Comparison of ENCODE assay signal across 8 mouse cellular contexts in genomic region chr3:60408553-60409282, GRCm38 (mm10).
DNase-seq lines count a peak whose midpoint lies in the region; ATAC-seq and TF ChIP-seq lines count a peak whose summit lies in the region.

No protein-coding gene starts in this region.

- H3K27me3 ChIP-seq in G1E (ENCODE audit: insufficient read depth, low read length), result no peaks in the 10 kb centered on the region
- H3K27me3 ChIP-seq in liver, embryonic 16.5 days (ENCODE audit: control insufficient read depth, insufficient read depth, low read depth, low read length), result no peaks in the 10 kb centered on the region

- peak overlapping the region; percentile 37 for H3K9ac ChIP-seq in liver, embryonic 16.5 days (ENCODE audit: low read depth, low read length)

- no peaks in the 10 kb centered on the region for H3K9me3 ChIP-seq in G1E (replicated peaks)
- H3K9me3 ChIP-seq in liver, embryonic 16.5 days (replicated peaks; ENCODE audit: control insufficient read depth, low read length), result no peaks in the 10 kb centered on the region

- H3K36me3 ChIP-seq in G1E (replicated peaks), result no peaks in the 10 kb centered on the region
- no peaks in the 10 kb centered on the region for H3K36me3 ChIP-seq in liver, embryonic 16.5 days (ENCODE audit: control insufficient read depth, insufficient read depth)

- peak overlapping the region; percentile 59; the same call in 1 of the 2 replicates for H3K4me3 ChIP-seq in G1E (ENCODE audit: low read depth, low read length)
- H3K4me3 ChIP-seq in liver, embryonic 16.5 days (ENCODE audit: low read depth, low read length), result peak overlapping the region; percentile 52

- peak overlapping the region; percentile 22 for H3K27ac ChIP-seq in liver, embryonic 16.5 days (ENCODE audit: low read length)

- DNase-seq in 3T3-L1 (ENCODE audit: low read depth, low spot score), result peak; percentile 87
- DNase-seq in G1E (ENCODE audit: low spot score), result no peak
- peak; percentile 30 for DNase-seq in cerebellum, adult 8-10 months
- DNase-seq in heart, adult 9 months (ENCODE audit: low spot score in 2 of 2), result peak; percentile 53 to 65
- peak; percentile 37 for DNase-seq in kidney, postnatal 10 days
- peak; percentile 10 to 35 for DNase-seq in right cerebral cortex, adult 2 months (ENCODE audit: low spot score in 2 of 2)
- DNase-seq in embryo, embryonic 9.5 days (ENCODE audit: extremely low spot score), result no peak

- H3K4me2 ChIP-seq in liver, embryonic 16.5 days (ENCODE audit: low read depth, low read length), result peak overlapping the region; percentile 54

- peak; percentile 47 for ATAC-seq in G1E (ENCODE audit: extremely low read depth, insufficient number of reproducible peaks, low FRiP score, poor library complexity, severe bottlenecking)
- ATAC-seq in liver, embryonic 16.5 days (ENCODE audit: low read depth), result peak; percentile 70

- TF ChIP-seq CTCF in G1E (IDR thresholded peaks at IDR 0.05; ENCODE audit: low read depth, low read length), result no peak

- peaks cover 24% of the 10 kb centered on the region for H3K4me1 ChIP-seq in G1E (ENCODE audit: insufficient read depth, low read depth, low read length)
- H3K4me1 ChIP-seq in liver, embryonic 16.5 days (ENCODE audit: control insufficient read depth, low read depth, low read length), result peaks cover 3% of the 10 kb centered on the region

- 4% methylated on average over 7 of the region's 7 CpGs for WGBS in liver, embryonic 16.5 days (ENCODE audit: insufficient replicate concordance)

Comparison
In these comparisons a context has a peak if more than half of its experiments do, and no peak if none do; other contexts are left out.
1. DNase-seq: peak in 3T3-L1 (single experiment), cerebellum, adult 8-10 months (single experiment), heart, adult 9 months (2 of 2), kidney, postnatal 10 days (single experiment) and right cerebral cortex, adult 2 months (2 of 2); none in G1E (single experiment) and embryo, embryonic 9.5 days (single experiment).